Mouse (Mus musculus): Measurements from ENCODE around the gene Fancl.
A peak's percentile ranks its signal among the peaks of the same experiment; 100 is the strongest.
"Not testable (repeated sequence)": the region's sequence is repeated elsewhere in the genome, so short reads cannot be mapped to it uniquely, and the experiment has no call there.

Fancl gene

GRCm38 (mm10) chr11:26385971-26386370 lies at the start of gene Fancl:
Gene Fancl, plus strand, starts transcription at chr11:26386135.
- DNase-seq, result no peak

- DNase-seq, result no peak
Measured at GRCm38 (mm10) chr11:26336848-26337247, 49.1 kb upstream of the Fancl start.

GRCm38 (mm10) chr11:26370176-26370575 lies 15.8 kb upstream of the Fancl start:
- not testable (repeated sequence) for DNase-seq

- DNase-seq, result not testable (repeated sequence)
Measured at GRCm38 (mm10) chr11:26371980-26372379, 14.0 kb upstream of the Fancl start.

GRCm38 (mm10) chr11:26374132-26374531 lies 11.8 kb upstream of the Fancl start:
- DNase-seq, result no peak

- DNase-seq, result no peak
Measured at GRCm38 (mm10) chr11:26378074-26378473, 7.9 kb upstream of the Fancl start.

- no peak for DNase-seq
Measured at GRCm38 (mm10) chr11:26381499-26381898, 4.4 kb upstream of the Fancl start.

- DNase-seq, result no peak
Measured at GRCm38 (mm10) chr11:26386678-26387077, 743 bp downstream of the Fancl start.

GRCm38 (mm10) chr11:26387087-26387611 lies 1.2 kb downstream of the Fancl start:
- peak; percentile 94 for DNase-seq

- DNase-seq, result no peak
Measured at GRCm38 (mm10) chr11:26395561-26395960, 9.6 kb downstream of the Fancl start.

GRCm38 (mm10) chr11:26412972-26413371 lies 27.0 kb downstream of the Fancl start:
- DNase-seq, result no peak

- no peak for DNase-seq
Measured at GRCm38 (mm10) chr11:26421472-26421871, 35.5 kb downstream of the Fancl start.

GRCm38 (mm10) chr11:26434229-26434628 lies 48.3 kb downstream of the Fancl start:
- DNase-seq, result no peak

GRCm38 (mm10) chr11:26437818-26438217 lies 51.9 kb downstream of the Fancl start:
- DNase-seq, result peak; percentile 39

- DNase-seq, result no peak
Measured at GRCm38 (mm10) chr11:26441121-26441520, 55.2 kb downstream of the Fancl start.

GRCm38 (mm10) chr11:26444374-26444773 lies 58.4 kb downstream of the Fancl start:
- DNase-seq, result no peak

- no peak for DNase-seq
Measured at GRCm38 (mm10) chr11:26449789-26450188, 63.9 kb downstream of the Fancl start.

GRCm38 (mm10) chr11:26450636-26451035 lies 64.7 kb downstream of the Fancl start:
- DNase-seq, result no peak

- no peak for DNase-seq
Measured at GRCm38 (mm10) chr11:26451228-26451627, 65.3 kb downstream of the Fancl start.

GRCm38 (mm10) chr11:26452693-26453092 lies 66.8 kb downstream of the Fancl start:
- DNase-seq, result no peak

GRCm38 (mm10) chr11:26454081-26454480 lies 68.1 kb downstream of the Fancl start:
- no peak for DNase-seq

- no peak for DNase-seq
Measured at GRCm38 (mm10) chr11:26477037-26477739, 91.3 kb downstream of the Fancl start.

GRCm38 (mm10) chr11:26481691-26482242 lies 95.8 kb downstream of the Fancl start:
- no peak for DNase-seq

GRCm38 (mm10) chr11:26489761-26490466 lies 104.0 kb downstream of the Fancl start:
- no peak for DNase-seq
